ENCODE assay signal across 8 mouse cellular contexts in genomic region chr11:76709625-76710452, GRCm38 (mm10). TPM values are rescaled to one million over a fixed set of nuclear protein-coding genes. Genes with fewer than 3 reads are reported as not detected.
A peak's percentile ranks its signal among the peaks of the same experiment; 100 is the strongest.
DNase-seq lines count a peak whose midpoint lies in the region; ATAC-seq lines count a peak whose summit lies in the region.

No protein-coding gene starts in this region.

- H3K36me3 ChIP-seq in liver, embryonic 11.5 days (ENCODE audit: control insufficient read depth, insufficient read depth, low read length): no peaks in the 10 kb centered on the region
- H3K36me3 ChIP-seq in lung, embryonic 15.5 days: no peaks in the 10 kb centered on the region

- DNase-seq in liver: peak; percentile 10
- DNase-seq in liver, embryonic 11.5 days (ENCODE audit: low spot score): no peak
- peak; percentile 53 for DNase-seq in embryo, embryonic 9.5 days (ENCODE audit: extremely low spot score)
- DNase-seq in heart, postnatal 14 days: peak; percentile 39 to 48
- DNase-seq in testis, postnatal 14 days (ENCODE audit: low spot score): peak; percentile 68
- no peak for DNase-seq in cerebellum, postnatal 25 days
- no peak for DNase-seq in thymus, postnatal 4 days

- H3K4me2 ChIP-seq in liver, embryonic 11.5 days: no peak overlapping the region
- H3K4me2 ChIP-seq in lung, embryonic 15.5 days: peak overlapping the region; percentile 29; the same call in 1 of the 2 replicates

- H3K9me3 ChIP-seq in liver, embryonic 11.5 days (ENCODE audit: control insufficient read depth, low read length): no peaks in the 10 kb centered on the region
- H3K9me3 ChIP-seq in lung, embryonic 15.5 days: no peaks in the 10 kb centered on the region

- H3K4me3 ChIP-seq in liver, embryonic 11.5 days (ENCODE audit: low read depth, low read length): no peak overlapping the region
- no peak overlapping the region for H3K4me3 ChIP-seq in lung, embryonic 15.5 days

- H3K27ac ChIP-seq in liver, embryonic 11.5 days (ENCODE audit: low read depth, low read length): no peak overlapping the region
- H3K27ac ChIP-seq in lung, embryonic 15.5 days: peak overlapping the region; percentile 67

- intact Hi-C loops in heart, postnatal 14 days (cut with DNase I): no loop called here

- H3K4me1 ChIP-seq in liver, embryonic 11.5 days (replicated peaks; ENCODE audit: control insufficient read depth, insufficient read depth, low read length): no peaks in the 10 kb centered on the region
- H3K4me1 ChIP-seq in lung, embryonic 15.5 days: 0 out of 2 replicates have a peak, but pooled peaks cover 5% of the 10 kb centered on the region

- no peak for ATAC-seq in liver, embryonic 11.5 days (replicated peaks; ENCODE audit: low FRiP score)
- ATAC-seq in lung, embryonic 15.5 days (ENCODE audit: borderline replicate concordance, extremely low read depth, low FRiP score, low TSS enrichment): peak; percentile 79

- H3K9ac ChIP-seq in liver, embryonic 11.5 days (ENCODE audit: low read depth, low read length): no peak overlapping the region
- H3K9ac ChIP-seq in lung, embryonic 15.5 days: no peak overlapping the region

- 32% methylated on average over 13 of the region's 17 CpGs for WGBS in liver, embryonic 11.5 days
- WGBS in lung, embryonic 15.5 days: 23% methylated on average over 12 of the region's 17 CpGs

- no peaks in the 10 kb centered on the region for H3K27me3 ChIP-seq in liver, embryonic 11.5 days (replicated peaks; ENCODE audit: control insufficient read depth, insufficient read depth, low read length)
- no peaks in the 10 kb centered on the region for H3K27me3 ChIP-seq in lung, embryonic 15.5 days

RNA-seq across cellular contexts. Expression of gene Trarg1, which starts 30.2 kb away (rescaled TPM):
- 0.07 TPM in 1 of 2 replicates, not detected in the other for polyA plus RNA-seq in liver, embryonic 11.5 days (2014; fragmentation: Nextera tagmentation; extraction: Ambion mirVana)
- 1 to 10 TPM; 5.0 to 5.1 TPM for total RNA-seq in heart, postnatal 14 days (2021)
- 0.47 and 0.67 TPM in 2 replicates for polyA plus RNA-seq in lung, embryonic 15.5 days (2015; fragmentation: Nextera tagmentation; extraction: Ambion mirVana)

RNA-seq across cellular contexts. Expression of gene Bhlha9, which starts 37.6 kb away (rescaled TPM):
- polyA plus RNA-seq in liver, embryonic 11.5 days (2014; fragmentation: Nextera tagmentation; extraction: Ambion mirVana): 0.37 TPM in 1 of 2 replicates, not detected in the other
- total RNA-seq in heart, postnatal 14 days (2021): not detected
- not detected in 2 replicates for polyA plus RNA-seq in lung, embryonic 15.5 days (2015; fragmentation: Nextera tagmentation; extraction: Ambion mirVana)

RNA-seq across cellular contexts. Expression of gene Gosr1, which starts 53.5 kb away (rescaled TPM):
- 24.4 and 27.3 TPM in 2 replicates for polyA plus RNA-seq in liver, embryonic 11.5 days (2014; fragmentation: Nextera tagmentation; extraction: Ambion mirVana)
- 10 to 100 TPM; 28.1 to 33.8 TPM for total RNA-seq in heart, postnatal 14 days (2021)
- 24.1 and 26.6 TPM in 2 replicates for polyA plus RNA-seq in lung, embryonic 15.5 days (2015; fragmentation: Nextera tagmentation; extraction: Ambion mirVana)

Comparison
In these comparisons a context has a peak if more than half of its experiments do, and no peak if none do; other contexts are left out.
1. DNase-seq: peak in liver (single experiment), embryo, embryonic 9.5 days (single experiment), heart, postnatal 14 days (2 of 2) and testis, postnatal 14 days (single experiment); none in liver, embryonic 11.5 days (single experiment), cerebellum, postnatal 25 days (0 of 2) and thymus, postnatal 4 days (single experiment).